Mouse (Mus musculus): ENCODE data around the gene Acox1. TPM values are rescaled to one million over a fixed set of nuclear protein-coding genes. Genes with fewer than 3 reads are reported as not detected.

Acox1 gene
- polyA plus RNA-seq, 1 experiment = 22.4 TPM

GRCm38 (mm10) chr11:116187226-116187930 is 11.5 kb downstream of the Acox1 start:
- H3K36me3 ChIP-seq (ENCODE audit: control insufficient read depth, insufficient read depth) = peaks cover 47% of the 10 kb centered on the region
- H3K27me3 ChIP-seq (ENCODE audit: control insufficient read depth, insufficient read depth, insufficient read length) = no peaks in the 10 kb centered on the region
- peaks cover 10% of the 10 kb centered on the region for H3K79me3 ChIP-seq (ENCODE audit: low read depth)

DNA sequence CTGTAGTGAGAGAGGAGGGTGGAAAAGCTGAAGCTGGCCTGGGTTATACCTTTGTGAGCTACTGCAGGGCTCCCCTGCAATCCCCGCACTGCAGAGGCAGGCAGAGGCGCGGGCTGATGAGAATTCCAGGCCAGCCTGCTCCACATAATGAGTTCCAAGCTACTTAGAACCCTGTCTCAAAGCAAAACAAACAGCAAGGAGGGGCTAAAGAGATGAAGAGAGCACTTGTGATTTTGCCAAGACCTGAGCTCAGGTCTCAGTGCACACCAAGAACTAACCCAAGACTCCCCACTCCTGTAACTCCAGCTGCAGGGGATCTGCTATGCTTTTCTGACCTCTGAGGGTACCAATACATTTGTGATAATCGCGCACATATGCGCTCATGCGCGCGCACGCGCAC is 12.5 kb downstream of the Acox1 start:
- H3K36me3 ChIP-seq (ENCODE audit: control insufficient read depth, insufficient read depth) = peaks cover 55% of the 10 kb centered on the region
- no peak for TF ChIP-seq MYOG (IDR thresholded peaks at IDR 0.05; ENCODE audit: control insufficient read depth, extremely low read depth, insufficient read length)
- no peak for TF ChIP-seq CTCF (IDR thresholded peaks at IDR 0.05; ENCODE audit: control insufficient read depth, insufficient read depth, insufficient read length)
- no peak for TF ChIP-seq CEBPB (IDR thresholded peaks at IDR 0.05; ENCODE audit: low read depth)
- no peak for TF ChIP-seq MAX (IDR thresholded peaks at IDR 0.05)
- no peak for TF ChIP-seq FOSL1 (IDR thresholded peaks at IDR 0.05; ENCODE audit: insufficient read depth, low read length, poor library complexity, severe bottlenecking)
- no peak for TF ChIP-seq USF1 (IDR thresholded peaks at IDR 0.05; ENCODE audit: low read depth)
- no peak for TF ChIP-seq MYOD1 (IDR thresholded peaks at IDR 0.05; ENCODE audit: control insufficient read depth, insufficient read length, low read depth)
- peaks cover 10% of the 10 kb centered on the region for H3K79me3 ChIP-seq (ENCODE audit: low read depth)
- H3K27me3 ChIP-seq (ENCODE audit: control insufficient read depth, insufficient read depth, insufficient read length) = no peaks in the 10 kb centered on the region
- H3K79me2 ChIP-seq (ENCODE audit: control insufficient read depth, insufficient read depth) = peaks cover 41% of the 10 kb centered on the region
- no peak overlapping the region for H3ac ChIP-seq (ENCODE audit: control insufficient read depth, insufficient read length, low read depth)
- no peak overlapping the region for H3K4me3 ChIP-seq (ENCODE audit: insufficient read depth, poor library complexity, severe bottlenecking)

More at GRCm38 (mm10) chr11:116187226-116187930, 11.5 kb downstream of the Acox1 start:
- TF ChIP-seq USF1 (IDR thresholded peaks at IDR 0.05; ENCODE audit: low read depth) (no peak), MYOD1 (IDR thresholded peaks at IDR 0.05; ENCODE audit: control insufficient read depth, insufficient read length, low read depth) (no peak), MAX (IDR thresholded peaks at IDR 0.05) (no peak), CTCF (IDR thresholded peaks at IDR 0.05; ENCODE audit: control insufficient read depth, insufficient read depth, insufficient read length) (no peak), CEBPB (IDR thresholded peaks at IDR 0.05; ENCODE audit: low read depth) (no peak), MYOG (IDR thresholded peaks at IDR 0.05; ENCODE audit: control insufficient read depth, extremely low read depth, insufficient read length) (no peak)
- Histone ChIP-seq H3K79me2 (ENCODE audit: control insufficient read depth, insufficient read depth) (peaks cover 39% of the 10 kb centered on the region), H3ac (ENCODE audit: control insufficient read depth, insufficient read length, low read depth) (no peak overlapping the region), H3K4me3 (ENCODE audit: insufficient read depth, poor library complexity, severe bottlenecking) (no peak overlapping the region)

DNA sequence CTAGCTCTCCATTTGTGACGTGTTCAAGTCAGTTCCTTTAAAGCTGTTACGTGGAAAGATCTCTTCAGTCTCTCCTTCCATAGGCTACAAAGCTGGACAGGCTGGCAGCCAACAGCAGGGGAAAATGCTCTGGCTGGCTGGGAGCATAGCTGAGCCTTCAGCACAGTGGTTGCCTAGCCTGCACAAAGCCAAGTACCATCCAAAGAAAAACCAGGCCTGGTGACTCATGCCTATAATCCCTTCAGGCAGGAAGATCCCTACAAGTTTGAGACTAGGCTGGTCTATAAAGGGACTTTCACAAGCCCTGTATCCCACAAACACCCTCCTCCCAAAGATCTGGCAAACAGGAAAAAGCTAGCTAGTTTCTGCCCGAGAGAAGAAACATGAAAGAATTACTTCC is 13.0 kb downstream of the Acox1 start:
- TF ChIP-seq CTCF (IDR thresholded peaks at IDR 0.05; ENCODE audit: control insufficient read depth, insufficient read depth, insufficient read length) (no peak), CEBPB (IDR thresholded peaks at IDR 0.05; ENCODE audit: low read depth) (no peak), FOSL1 (IDR thresholded peaks at IDR 0.05; ENCODE audit: insufficient read depth, low read length, poor library complexity, severe bottlenecking) (no peak), MYOD1 (IDR thresholded peaks at IDR 0.05; ENCODE audit: control insufficient read depth, insufficient read length, low read depth) (no peak), MYOG (IDR thresholded peaks at IDR 0.05; ENCODE audit: control insufficient read depth, extremely low read depth, insufficient read length) (no peak), USF1 (IDR thresholded peaks at IDR 0.05; ENCODE audit: low read depth) (no peak), MAX (IDR thresholded peaks at IDR 0.05) (no peak)
- no peaks in the 10 kb centered on the region for H3K27me3 ChIP-seq (ENCODE audit: control insufficient read depth, insufficient read depth, insufficient read length)
- H3K36me3 ChIP-seq (ENCODE audit: control insufficient read depth, insufficient read depth) = peaks cover 55% of the 10 kb centered on the region
- H3K4me3 ChIP-seq (ENCODE audit: insufficient read depth, poor library complexity, severe bottlenecking) = no peak overlapping the region
- peaks cover 41% of the 10 kb centered on the region for H3K79me2 ChIP-seq (ENCODE audit: control insufficient read depth, insufficient read depth)
- H3ac ChIP-seq (ENCODE audit: control insufficient read depth, insufficient read length, low read depth) = no peak overlapping the region
- H3K79me3 ChIP-seq (ENCODE audit: low read depth) = peaks cover 10% of the 10 kb centered on the region

DNA sequence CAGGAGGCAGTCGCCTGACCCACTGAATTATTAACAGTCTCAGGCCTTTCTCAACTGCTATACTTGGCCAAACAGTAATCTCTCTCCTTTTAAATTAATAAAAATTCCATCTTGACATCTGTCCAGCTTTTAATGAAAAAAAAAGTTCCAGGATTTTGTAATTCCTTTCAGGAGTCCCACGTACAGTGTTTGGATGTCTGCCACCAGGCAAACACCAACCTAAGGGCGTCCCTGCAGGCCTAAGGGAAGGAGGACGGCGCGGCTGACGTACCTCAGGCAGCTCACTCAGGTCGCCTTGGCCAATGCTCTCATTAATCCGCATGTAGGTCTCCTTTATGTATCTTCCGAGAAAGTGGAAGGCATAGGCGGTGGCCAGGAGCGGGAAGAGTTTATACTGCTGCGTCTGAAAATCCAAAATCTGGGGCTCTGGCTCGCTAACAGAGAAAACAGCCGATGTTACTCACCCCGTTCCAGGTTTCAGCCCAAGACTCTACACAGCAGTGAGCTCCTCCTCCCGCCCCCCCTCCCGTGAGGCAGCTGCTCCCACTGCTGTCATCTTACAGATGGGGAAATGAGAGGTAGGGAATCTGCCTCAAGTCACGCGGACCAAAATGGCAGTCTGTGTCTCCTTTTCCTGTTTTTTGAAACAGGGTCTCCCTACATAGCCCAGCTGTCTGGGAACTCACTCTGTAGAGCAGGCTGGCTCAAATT is 20.3 kb downstream of the Acox1 start:
- Histone ChIP-seq H3K27me3 (ENCODE audit: control insufficient read depth, insufficient read depth, insufficient read length) (no peaks in the 10 kb centered on the region), H3K36me3 (ENCODE audit: control insufficient read depth, insufficient read depth) (peaks cover 65% of the 10 kb centered on the region), H3K79me3 (ENCODE audit: low read depth) (no peaks in the 10 kb centered on the region)

GRCm38 (mm10) chr11:116176010-116176409 is 22.8 kb downstream of the Acox1 start:
- H3K36me3 ChIP-seq (ENCODE audit: control insufficient read depth, insufficient read depth) = peaks cover 71% of the 10 kb centered on the region

More for the DNA sequence above, 20.3 kb downstream of the Acox1 start:
- peaks cover 8% of the 10 kb centered on the region for H3K79me2 ChIP-seq (ENCODE audit: control insufficient read depth, insufficient read depth)
- H3ac ChIP-seq (ENCODE audit: control insufficient read depth, insufficient read length, low read depth) = no peak overlapping the region
- H3K4me3 ChIP-seq (ENCODE audit: insufficient read depth, poor library complexity, severe bottlenecking) = no peak overlapping the region
- TF ChIP-seq USF1 (IDR thresholded peaks at IDR 0.05; ENCODE audit: low read depth) (no peak), CTCF (IDR thresholded peaks at IDR 0.05; ENCODE audit: control insufficient read depth, insufficient read depth, insufficient read length) (no peak), CEBPB (IDR thresholded peaks at IDR 0.05; ENCODE audit: low read depth) (no peak), MYOG (IDR thresholded peaks at IDR 0.05; ENCODE audit: control insufficient read depth, extremely low read depth, insufficient read length) (no peak), MYOD1 (IDR thresholded peaks at IDR 0.05; ENCODE audit: control insufficient read depth, insufficient read length, low read depth) (no peak), MAX (IDR thresholded peaks at IDR 0.05) (no peak), FOSL1 (IDR thresholded peaks at IDR 0.05; ENCODE audit: insufficient read depth, low read length, poor library complexity, severe bottlenecking) (no peak)

More at GRCm38 (mm10) chr11:116176010-116176409, 22.8 kb downstream of the Acox1 start:
- Histone ChIP-seq H3K79me2 (ENCODE audit: control insufficient read depth, insufficient read depth) (no peaks in the 10 kb centered on the region), H3K79me3 (ENCODE audit: low read depth) (no peaks in the 10 kb centered on the region), H3K27me3 (ENCODE audit: control insufficient read depth, insufficient read depth, insufficient read length) (no peaks in the 10 kb centered on the region), H3ac (ENCODE audit: control insufficient read depth, insufficient read length, low read depth) (no peak overlapping the region), H3K4me3 (ENCODE audit: insufficient read depth, poor library complexity, severe bottlenecking) (no peak overlapping the region)
- TF ChIP-seq MYOG (IDR thresholded peaks at IDR 0.05; ENCODE audit: control insufficient read depth, extremely low read depth, insufficient read length) (no peak), CTCF (IDR thresholded peaks at IDR 0.05; ENCODE audit: control insufficient read depth, insufficient read depth, insufficient read length) (no peak), MYOD1 (IDR thresholded peaks at IDR 0.05; ENCODE audit: control insufficient read depth, insufficient read length, low read depth) (no peak), FOSL1 (IDR thresholded peaks at IDR 0.05; ENCODE audit: insufficient read depth, low read length, poor library complexity, severe bottlenecking) (no peak), CEBPB (IDR thresholded peaks at IDR 0.05; ENCODE audit: low read depth) (no peak), USF1 (IDR thresholded peaks at IDR 0.05; ENCODE audit: low read depth) (no peak)

All from C2C12 (cell line).